Mouse (Mus musculus) MEL (cell line): ENCODE data around the gene Melk. TPM values are rescaled to one million over a fixed set of nuclear protein-coding genes. Genes with fewer than 3 reads are reported as not detected.

ENCODE experiments used
- DNase-seq: peaks from one replicate; pipeline ENCODE4 v3.0.0; 2011; ENCODE audit warnings: low read depth, low spot score
- H3K27ac ChIP-seq: 2 replicates; pipeline ENCODE4 v1.5.1; 2012; ENCODE audit warnings: low read depth, mild to moderate bottlenecking, control low read depth, low read length, moderate library complexity; ENCODE audit not compliant: control insufficient read depth
- H3K27me3 ChIP-seq, 2 experiments: fragments of 150-350 bp in 1 of 2; sonication (generic) in 1 of 2; 2 replicates each; pipeline ENCODE4 v1.6.1; 2012; ENCODE audit warnings: low read length in 2 of 2, mild to moderate bottlenecking in 2 of 2, improper control_type of control experiment in 1 of 2, moderate library complexity in 1 of 2; ENCODE audit not compliant: insufficient read depth in 2 of 2, control insufficient read depth in 1 of 2
- H3K36me3 ChIP-seq, 2 experiments: 2 replicates each; pipeline ENCODE4 v1.6.1; 2012 to 2014; ENCODE audit warnings: low read length in 2 of 2, improper control_type of control experiment in 1 of 2, inconsistent platforms in 1 of 2, mild to moderate bottlenecking in 1 of 2; ENCODE audit not compliant: insufficient read depth in 2 of 2, control insufficient read depth in 1 of 2
- H3K4me1 ChIP-seq, 2 experiments: fragments of 150-350 bp in 1 of 2; sonication (generic) in 1 of 2; 2 replicates each; pipeline ENCODE4 v1.6.1; 2012; ENCODE audit warnings: low read length in 2 of 2, improper control_type of control experiment in 1 of 2, mild to moderate bottlenecking in 1 of 2; ENCODE audit not compliant: insufficient read depth in 2 of 2, control insufficient read depth in 1 of 2
- H3K4me3 ChIP-seq, 2 experiments: fragments of 150-350 bp in 1 of 2; sonication (generic) in 1 of 2; 2 replicates each; pipeline ENCODE4 v1.5.1; 2012; ENCODE audit warnings: low read depth in 2 of 2, low read length in 2 of 2, mild to moderate bottlenecking in 2 of 2, moderate library complexity in 2 of 2, control low read depth in 1 of 2, improper control_type of control experiment in 1 of 2; ENCODE audit not compliant: control insufficient read depth in 1 of 2, insufficient read depth in 1 of 2
- H3K79me2 ChIP-seq: 2 replicates; pipeline ENCODE4 v1.6.1; 2012; ENCODE audit warnings: mild to moderate bottlenecking, low read length, moderate library complexity; ENCODE audit not compliant: control insufficient read depth, poor library complexity, insufficient read depth
- H3K9ac ChIP-seq: 2 replicates; pipeline ENCODE4 v1.6.1; 2012; ENCODE audit warnings: low read depth, mild to moderate bottlenecking, control low read depth, low read length, moderate library complexity; ENCODE audit not compliant: control insufficient read depth, poor library complexity, severe bottlenecking
- H3K9me3 ChIP-seq: fragments of 150-350 bp; sonication (generic); replicated peaks from 2 replicates; pipeline ENCODE4 v1.6.1; 2012; ENCODE audit warnings: mild to moderate bottlenecking, low read length, improper control_type of control experiment, moderate library complexity; ENCODE audit not compliant: insufficient read depth
- CHD1 ChIP-seq: IDR thresholded peaks from 2 replicates; pipeline ENCODE4 v1.6.1; 2012; ENCODE audit warnings: low read depth, mild to moderate bottlenecking, inconsistent platforms, low read length, improper control_type of control experiment
- CTCF ChIP-seq, 3 experiments: IDR thresholded peaks in 2 of 3; conservative IDR thresholded peaks in 1 of 3; 2 replicates each; pipeline ENCODE4 v1.5.1; 2011 to 2012; ENCODE audit warnings: low read length in 3 of 3, low read depth in 2 of 3, mild to moderate bottlenecking in 2 of 3, improper control_type of control experiment in 1 of 3, inconsistent platforms in 1 of 3, mixed read lengths in 1 of 3, moderate library complexity in 1 of 3; ENCODE audit not compliant: control insufficient read depth in 1 of 3, insufficient read depth in 1 of 3, poor library complexity in 1 of 3, severe bottlenecking in 1 of 3
- E2F4 ChIP-seq: IDR thresholded peaks from 2 replicates; pipeline ENCODE4 v1.6.1; 2011; ENCODE audit warnings: low read depth, low read length, improper control_type of control experiment, borderline replicate concordance
- ETS1 ChIP-seq: IDR thresholded peaks from 2 replicates; pipeline ENCODE4 v1.6.1; 2012; ENCODE audit warnings: low read depth, mild to moderate bottlenecking, inconsistent platforms, low read length, improper control_type of control experiment, moderate library complexity
- GABPA ChIP-seq: IDR thresholded peaks from 2 replicates; pipeline ENCODE4 v1.6.1; 2012; ENCODE audit warnings: low read depth, mild to moderate bottlenecking, inconsistent platforms, low read length, improper control_type of control experiment, moderate library complexity
- GATA1 ChIP-seq: IDR thresholded peaks from 2 replicates; pipeline ENCODE4 v1.6.1; 2011; ENCODE audit warnings: low read depth, low read length, improper control_type of control experiment
- MAZ ChIP-seq: IDR thresholded peaks from 2 replicates; pipeline ENCODE4 v1.6.1; 2012; ENCODE audit warnings: low read depth, mild to moderate bottlenecking, inconsistent platforms, low read length, improper control_type of control experiment
- MYB ChIP-seq: IDR thresholded peaks from 2 replicates; pipeline ENCODE4 v1.6.1; 2011; ENCODE audit warnings: mild to moderate bottlenecking, low read depth, low read length, improper control_type of control experiment
- MYC ChIP-seq: IDR thresholded peaks from 2 replicates; pipeline ENCODE4 v1.6.1; 2011; ENCODE audit warnings: low read depth, mild to moderate bottlenecking, low read length, improper control_type of control experiment, moderate library complexity
- RAD21 ChIP-seq: IDR thresholded peaks from 2 replicates; pipeline ENCODE4 v1.6.1; 2011; ENCODE audit warnings: mild to moderate bottlenecking, low read depth, low read length, improper control_type of control experiment
- SMC3 ChIP-seq: IDR thresholded peaks from 2 replicates; pipeline ENCODE4 v1.6.1; 2011; ENCODE audit warnings: low read depth, low read length, improper control_type of control experiment
- TAL1 ChIP-seq: IDR thresholded peaks from 2 replicates; pipeline ENCODE4 v1.6.1; 2012; ENCODE audit warnings: mild to moderate bottlenecking, inconsistent platforms, low read length, moderate library complexity, mixed read lengths
- TBP ChIP-seq: IDR thresholded peaks from 2 replicates; pipeline ENCODE4 v1.8.0; 2011; ENCODE audit warnings: low read depth, low read length, improper control_type of control experiment
- TCF12 ChIP-seq: IDR thresholded peaks from 2 replicates; pipeline ENCODE4 v1.6.1; 2014; ENCODE audit warnings: low read depth, mild to moderate bottlenecking, inconsistent platforms, low read length, improper control_type of control experiment, moderate library complexity
- USF1 ChIP-seq: IDR thresholded peaks from 2 replicates; pipeline ENCODE4 v1.6.1; 2014; ENCODE audit warnings: low read depth, mild to moderate bottlenecking, inconsistent platforms, low read length, improper control_type of control experiment, moderate library complexity
- USF2 ChIP-seq, 2 experiments: IDR thresholded peaks; 2 replicates each; pipeline ENCODE4 v1.6.1; 2011 to 2012; ENCODE audit warnings: improper control_type of control experiment in 2 of 2, low read length in 2 of 2, borderline replicate concordance in 1 of 2, inconsistent platforms in 1 of 2, low read depth in 1 of 2, mild to moderate bottlenecking in 1 of 2; ENCODE audit not compliant: insufficient read depth in 1 of 2
- ZKSCAN1 ChIP-seq: IDR thresholded peaks from 2 replicates; pipeline ENCODE4 v1.6.1; 2012; ENCODE audit warnings: low read depth, mild to moderate bottlenecking, inconsistent platforms, low read length, improper control_type of control experiment, moderate library complexity
- polyA plus RNA-seq, 2 experiments: library from polyadenylated mRNA; stranded (reverse) in 1 of 2; unstranded in 1 of 2; fragments of >175 nt in 1 of 2; fragments of >200 nt in 1 of 2; gene quantifications; 2 replicates each; pipeline versions ENCODE4 v1.2.1 to v1.2.4; 2012; ENCODE audit warnings: low replicate concordance in 2 of 2, low read depth in 1 of 2; ENCODE audit not compliant: insufficient read length in 2 of 2, insufficient read depth in 1 of 2, missing spikeins in 1 of 2
- total RNA-seq: library from RNA; depleted of rRNA; stranded (reverse); fragments of 300-350 nt; gene quantifications from 2 replicates; pipeline ENCODE4 v1.2.3, GENCODE M21; 2012

The Melk gene
- total and polyA plus RNA-seq, 3 experiments = 15.1 to 18.2 TPM; not detected in 1

- H3K36me3 ChIP-seq = no peaks in the 10 kb centered on the region
- no peak overlapping the region for H3K9ac ChIP-seq
- no peak overlapping the region for H3K27ac ChIP-seq
- no peaks in the 10 kb centered on the region for H3K9me3 ChIP-seq
- TF ChIP-seq USF1 (no peak), TAL1 (no peak), MAZ (no peak), GATA1 (no peak), MYB (no peak), RAD21 (no peak), ETS1 (no peak), MYC (no peak), E2F4 (no peak)
- TF ChIP-seq, all 39 proteins: peak for 0
- Histone ChIP-seq H3K79me2 (no peaks in the 10 kb centered on the region), H3K4me1 (no peaks in the 10 kb centered on the region), H3K4me3 (no peak overlapping the region), H3K27me3 (peaks cover 0 to 6% of the 10 kb centered on the region in 2 experiments; a peak in 2 of 4 replicates)
- DNase-seq = no peak
These were observed 91.8 kb downstream of the Melk start for GRCm38 (mm10) chr4:44392231-44393216.

- H3K4me3 ChIP-seq = no peak overlapping the region
- DNase-seq = peak; percentile 20
These were observed 101.9 kb downstream of the Melk start for GRCm38 (mm10) chr4:44402607-44403006.

DNA sequence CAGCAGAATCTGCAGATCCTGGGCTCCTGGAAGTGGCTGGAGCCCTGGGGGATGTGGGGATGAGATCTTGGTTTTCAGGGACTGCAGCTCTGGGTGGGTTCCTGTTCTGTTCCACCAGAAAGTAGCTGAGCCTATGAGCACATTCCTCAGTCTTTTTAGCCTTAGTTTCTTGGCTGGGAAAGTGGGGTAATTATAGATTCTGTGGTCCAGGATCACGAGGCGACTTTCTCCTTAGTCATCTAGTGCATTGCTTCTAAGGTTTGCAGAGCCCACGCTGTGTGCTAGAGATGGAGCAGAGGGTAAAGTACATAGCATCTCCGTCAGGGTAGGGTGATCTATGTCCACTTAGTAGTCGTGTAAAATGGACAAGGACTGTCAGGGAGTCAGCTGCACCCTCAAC is 103.8 kb downstream of the Melk start:
- Histone ChIP-seq H3K36me3 (no peaks in the 10 kb centered on the region), H3K9ac (no peak overlapping the region), H3K4me1 (no peaks in the 10 kb centered on the region), H3K4me3 (no peak overlapping the region), H3K9me3 (no peaks in the 10 kb centered on the region), H3K27me3 (no peaks in the 10 kb centered on the region; a peak in 1 of 4 replicates), H3K79me2 (no peaks in the 10 kb centered on the region), H3K27ac (no peak overlapping the region)
- DNase-seq = no peak
- TF ChIP-seq CHD1 = no peak
- TF ChIP-seq TCF12 = no peak
- no peak for TF ChIP-seq SMC3
- TF ChIP-seq USF2 (IDR thresholded peaks at IDR 0.05; ENCODE audit: borderline replicate concordance in 1 of 2, insufficient read depth in 1 of 2, low read depth in 1 of 2, low read length in 2 of 2) = no peak
- TF ChIP-seq ETS1 = no peak

More at GRCm38 (mm10) chr4:44402607-44403006, 101.9 kb downstream of the Melk start:
- H3K27ac ChIP-seq = no peak overlapping the region
- H3K36me3 ChIP-seq = no peaks in the 10 kb centered on the region
- no peaks in the 10 kb centered on the region for H3K9me3 ChIP-seq
- no peak overlapping the region for H3K9ac ChIP-seq
- TF ChIP-seq RAD21 (peak; percentile 42), ZKSCAN1 (no peak), TBP (no peak), CTCF (IDR thresholded peaks at IDR 0.05 in 2 of 3, conservative IDR thresholded peaks at IDR 0.05 in 1 of 3; ENCODE audit: control insufficient read depth in 1 of 3, insufficient read depth in 1 of 3, low read depth in 2 of 3, low read length in 3 of 3, poor library complexity in 1 of 3, severe bottlenecking in 1 of 3) (peak; percentile 50 to 81 (median 80)), GABPA (no peak)
- H3K4me1 ChIP-seq = no peaks in the 10 kb centered on the region
- no peaks in the 10 kb centered on the region for H3K79me2 ChIP-seq
- no peaks in the 10 kb centered on the region; a peak in 1 of 4 replicates for H3K27me3 ChIP-seq
